Mouse (Mus musculus): Measurements from ENCODE around the gene Zfyve9. TPM values are rescaled to one million over a fixed set of nuclear protein-coding genes. Genes with fewer than 3 reads are reported as not detected.

Gene Zfyve9
- 15.0 and 15.4 TPM in 2 replicates for total RNA-seq (2014; rRNA removed)
- 2.1 and 2.2 TPM in 2 replicates for polyA plus RNA-seq (2012; rRNA removed)

GRCm38 (mm10) chr4:108780057-108780863 lies at the start of gene Zfyve9:
Zfyve9 (minus strand) TSS chr4:108780798.
- peak; percentile 30 for DNase-seq (ENCODE audit: extremely low read depth, low read depth, low spot score)
- H3K4me3 ChIP-seq (ENCODE audit: insufficient read depth, low read depth, low read length): peak within 1 kb of the TSS; percentile 96
- H3K9ac ChIP-seq (ENCODE audit: low read depth, low read length): peak within 1 kb of the TSS; percentile 99
- H3K27me3 ChIP-seq (ENCODE audit: control insufficient read depth, insufficient read depth, low read length): no peaks in the 10 kb centered on the region
- H3K36me3 ChIP-seq (ENCODE audit: control insufficient read depth, insufficient read depth, low read length): no peaks in the 10 kb centered on the region
- peaks cover 2% of the 10 kb centered on the region; the same call in 1 of the 2 replicates for H3K4me1 ChIP-seq (ENCODE audit: control insufficient read depth, insufficient read depth, low read length)
- TF ChIP-seq CTCF (IDR thresholded peaks at IDR 0.05; ENCODE audit: low read depth, low read length): peak; percentile 76
- 0 out of 2 replicates have a peak, but pooled peaks have one; percentile 26 for TF ChIP-seq POLR2A (IDR thresholded peaks at IDR 0.05; ENCODE audit: extremely low read depth, insufficient read depth, low read length)
- whole genome bisulfite sequencing: 2% methylated on average over 89 of the region's 111 CpGs
- H3K79me2 ChIP-seq (ENCODE audit: control insufficient read depth, insufficient read depth, low read length): no peaks in the 10 kb centered on the region; the same call in 1 of the 2 replicates
- H3K27ac ChIP-seq (replicated peaks; ENCODE audit: insufficient read depth, low read depth, low read length): peak within 1 kb of the TSS; percentile 92

GRCm38 (mm10) chr4:108826643-108827042 lies 46.0 kb upstream of the Zfyve9 start:
- H3K27me3 ChIP-seq (ENCODE audit: control insufficient read depth, insufficient read depth, low read length): no peaks in the 10 kb centered on the region
- no peak overlapping the region for H3K9ac ChIP-seq (ENCODE audit: low read depth, low read length)
- WGBS: 82% methylated on average over 2 of the region's 2 CpGs
- DNase-seq (ENCODE audit: extremely low read depth, low read depth, low spot score): no peak
- no peak overlapping the region for H3K4me3 ChIP-seq (ENCODE audit: insufficient read depth, low read depth, low read length)
- peaks cover 2% of the 10 kb centered on the region; the same call in 1 of the 2 replicates for H3K4me1 ChIP-seq (ENCODE audit: control insufficient read depth, insufficient read depth, low read length)
- no peaks in the 10 kb centered on the region; the same call in 1 of the 2 replicates for H3K79me2 ChIP-seq (ENCODE audit: control insufficient read depth, insufficient read depth, low read length)
- peaks cover 48% of the 10 kb centered on the region for H3K36me3 ChIP-seq (ENCODE audit: control insufficient read depth, insufficient read depth, low read length)
- H3K27ac ChIP-seq (replicated peaks; ENCODE audit: insufficient read depth, low read depth, low read length): no peak overlapping the region
- TF ChIP-seq CTCF (IDR thresholded peaks at IDR 0.05; ENCODE audit: low read depth, low read length) (no peak), POLR2A (IDR thresholded peaks at IDR 0.05; ENCODE audit: extremely low read depth, insufficient read depth, low read length) (no peak)

- no peak for TF ChIP-seq CTCF (IDR thresholded peaks at IDR 0.05; ENCODE audit: low read depth, low read length)
- WGBS: 92% methylated on average over 1 of the region's 1 CpGs
- H3K36me3 ChIP-seq (ENCODE audit: control insufficient read depth, insufficient read depth, low read length): peaks cover 48% of the 10 kb centered on the region
- no peak overlapping the region for H3K4me3 ChIP-seq (ENCODE audit: insufficient read depth, low read depth, low read length)
- no peak overlapping the region for H3K9ac ChIP-seq (ENCODE audit: low read depth, low read length)
- no peaks in the 10 kb centered on the region for H3K27me3 ChIP-seq (ENCODE audit: control insufficient read depth, insufficient read depth, low read length)
- no peak for DNase-seq (ENCODE audit: extremely low read depth, low read depth, low spot score)
- H3K79me2 ChIP-seq (ENCODE audit: control insufficient read depth, insufficient read depth, low read length): no peaks in the 10 kb centered on the region; the same call in 1 of the 2 replicates
- no peaks in the 10 kb centered on the region; the same call in 1 of the 2 replicates for H3K4me1 ChIP-seq (ENCODE audit: control insufficient read depth, insufficient read depth, low read length)
- no peak overlapping the region for H3K27ac ChIP-seq (replicated peaks; ENCODE audit: insufficient read depth, low read depth, low read length)
These were observed 45.5 kb upstream of the Zfyve9 start for GRCm38 (mm10) chr4:108826096-108826495.

- 95% methylated on average over 3 of the region's 3 CpGs for WGBS
- Histone ChIP-seq H3K4me3 (ENCODE audit: insufficient read depth, low read depth, low read length) (no peak overlapping the region), H3K27me3 (ENCODE audit: control insufficient read depth, insufficient read depth, low read length) (no peaks in the 10 kb centered on the region), H3K27ac (replicated peaks; ENCODE audit: insufficient read depth, low read depth, low read length) (no peak overlapping the region), H3K9ac (ENCODE audit: low read depth, low read length) (no peak overlapping the region), H3K36me3 (ENCODE audit: control insufficient read depth, insufficient read depth, low read length) (peaks cover 50% of the 10 kb centered on the region), H3K79me2 (ENCODE audit: control insufficient read depth, insufficient read depth, low read length) (no peaks in the 10 kb centered on the region; the same call in 1 of the 2 replicates), H3K4me1 (ENCODE audit: control insufficient read depth, insufficient read depth, low read length) (no peaks in the 10 kb centered on the region; the same call in 1 of the 2 replicates)
- TF ChIP-seq CTCF (IDR thresholded peaks at IDR 0.05; ENCODE audit: low read depth, low read length) (no peak), POLR2A (IDR thresholded peaks at IDR 0.05; ENCODE audit: extremely low read depth, insufficient read depth, low read length) (no peak)
- no peak for DNase-seq (ENCODE audit: extremely low read depth, low read depth, low spot score)
These were observed 45.1 kb upstream of the Zfyve9 start for GRCm38 (mm10) chr4:108825677-108826076.

- H3K9ac ChIP-seq (ENCODE audit: low read depth, low read length): no peak overlapping the region
- H3K27ac ChIP-seq (replicated peaks; ENCODE audit: insufficient read depth, low read depth, low read length): no peak overlapping the region
- no peaks in the 10 kb centered on the region for H3K27me3 ChIP-seq (ENCODE audit: control insufficient read depth, insufficient read depth, low read length)
- H3K36me3 ChIP-seq (ENCODE audit: control insufficient read depth, insufficient read depth, low read length): peaks cover 4% of the 10 kb centered on the region
- no peaks in the 10 kb centered on the region for H3K4me1 ChIP-seq (ENCODE audit: control insufficient read depth, insufficient read depth, low read length)
- H3K4me3 ChIP-seq (ENCODE audit: insufficient read depth, low read depth, low read length): no peak overlapping the region
- no peaks in the 10 kb centered on the region for H3K79me2 ChIP-seq (ENCODE audit: control insufficient read depth, insufficient read depth, low read length)
- DNase-seq (ENCODE audit: extremely low read depth, low read depth, low spot score): no peak
- WGBS: 76% methylated on average over 6 of the region's 6 CpGs
- TF ChIP-seq POLR2A (IDR thresholded peaks at IDR 0.05; ENCODE audit: extremely low read depth, insufficient read depth, low read length): no peak
- TF ChIP-seq CTCF (IDR thresholded peaks at IDR 0.05; ENCODE audit: low read depth, low read length): no peak
These were observed 31.0 kb upstream of the Zfyve9 start for GRCm38 (mm10) chr4:108811550-108811949.

GRCm38 (mm10) chr4:108811142-108811541 lies 30.5 kb upstream of the Zfyve9 start:
- no peak for DNase-seq (ENCODE audit: extremely low read depth, low read depth, low spot score)

More at GRCm38 (mm10) chr4:108811142-108811541, 30.5 kb upstream of the Zfyve9 start:
- Histone ChIP-seq H3K27me3 (ENCODE audit: control insufficient read depth, insufficient read depth, low read length) (no peaks in the 10 kb centered on the region), H3K27ac (replicated peaks; ENCODE audit: insufficient read depth, low read depth, low read length) (no peak overlapping the region), H3K36me3 (ENCODE audit: control insufficient read depth, insufficient read depth, low read length) (peaks cover 4% of the 10 kb centered on the region), H3K9ac (ENCODE audit: low read depth, low read length) (no peak overlapping the region), H3K4me3 (ENCODE audit: insufficient read depth, low read depth, low read length) (no peak overlapping the region), H3K79me2 (ENCODE audit: control insufficient read depth, insufficient read depth, low read length) (no peaks in the 10 kb centered on the region), H3K4me1 (ENCODE audit: control insufficient read depth, insufficient read depth, low read length) (no peaks in the 10 kb centered on the region)
- no peak for TF ChIP-seq CTCF (IDR thresholded peaks at IDR 0.05; ENCODE audit: low read depth, low read length)
- TF ChIP-seq POLR2A (IDR thresholded peaks at IDR 0.05; ENCODE audit: extremely low read depth, insufficient read depth, low read length): no peak
- 69% methylated on average over 4 of the region's 4 CpGs for WGBS
